Mouse (Mus musculus): ENCODE measurements around the gene Hnrnph1.

- TF ChIP-seq CTCF (IDR thresholded peaks at IDR 0.05; ENCODE audit: insufficient read depth, low read depth, low read length) (no peak), POLR2A (IDR thresholded peaks at IDR 0.05; ENCODE audit: insufficient read depth, low read depth, low read length) (no peak)
Measured at GRCm38 (mm10) chr11:50370969-50371368, 5.8 kb upstream of the Hnrnph1 start.
